Comparison of ENCODE assay signal across 9 mouse cellular contexts in genomic region chr14:122222934-122223374, GRCm38 (mm10). TPM values are rescaled to one million over a fixed set of nuclear protein-coding genes. Genes with fewer than 3 reads are reported as not detected.
DNase-seq lines count a peak whose midpoint lies in the region; ATAC-seq and TF ChIP-seq lines count a peak whose summit lies in the region.
"Had no signal": no experiment of that assay in that cellular context is flagged by ENCODE, and none has a peak within 500 bp of the region (broad histone marks: within the 10 kb centered on the region; RNA-seq: fewer than 3 reads in every experiment).

No protein-coding gene starts in this region.

- no peak overlapping the region for H3K4me3 ChIP-seq in kidney, embryonic 16.5 days (ENCODE audit: low read length)
- H3K4me3 ChIP-seq in kidney, adult 2 months (ENCODE audit: insufficient read depth, low read depth, low read length): no peak overlapping the region
- no peak overlapping the region for H3K4me3 ChIP-seq in liver, postnatal 0 days (ENCODE audit: low read depth, low read length)

- H3K36me3 ChIP-seq in kidney, embryonic 16.5 days (ENCODE audit: insufficient read depth, low read length): no peaks in the 10 kb centered on the region
- H3K36me3 ChIP-seq in kidney, adult 2 months (ENCODE audit: control insufficient read depth, insufficient read depth, low read length): no peaks in the 10 kb centered on the region
- H3K36me3 ChIP-seq in liver, postnatal 0 days (replicated peaks; ENCODE audit: insufficient read depth, low read length): no peaks in the 10 kb centered on the region
- H3K36me3 ChIP-seq: heart, embryonic 15.5 days had no signal

- H3K27me3 ChIP-seq in kidney, embryonic 16.5 days (ENCODE audit: insufficient read depth, low read length): peaks cover 40% of the 10 kb centered on the region
- H3K27me3 ChIP-seq in kidney, adult 2 months (replicated peaks; ENCODE audit: control insufficient read depth, insufficient read depth, low read length): no peaks in the 10 kb centered on the region
- no peaks in the 10 kb centered on the region for H3K27me3 ChIP-seq in liver, postnatal 0 days (ENCODE audit: insufficient read depth, low read length)

- H3K4me1 ChIP-seq in kidney, embryonic 16.5 days (ENCODE audit: insufficient read depth, low read length): no peaks in the 10 kb centered on the region
- no peaks in the 10 kb centered on the region for H3K4me1 ChIP-seq in kidney, adult 2 months (ENCODE audit: control insufficient read depth, insufficient read depth, low read length)
- H3K4me1 ChIP-seq in liver, postnatal 0 days (ENCODE audit: insufficient read depth): peaks cover 4% of the 10 kb centered on the region; the same call in 1 of the 2 replicates

- no peak overlapping the region for H3K4me2 ChIP-seq in kidney, embryonic 16.5 days (replicated peaks; ENCODE audit: low read depth, low read length)
- H3K4me2 ChIP-seq in liver, postnatal 0 days (ENCODE audit: low read depth, low read length): 0 out of 2 replicates have a peak overlapping the region, but pooled peaks have one; percentile 27

- H3K27ac ChIP-seq in kidney, embryonic 16.5 days (ENCODE audit: low read length): no peak overlapping the region
- no peak overlapping the region for H3K27ac ChIP-seq in kidney, adult 2 months (ENCODE audit: insufficient read depth, low read depth, low read length)
- H3K27ac ChIP-seq in liver, postnatal 0 days (ENCODE audit: low read depth): no peak overlapping the region
- H3K27ac ChIP-seq: heart, embryonic 15.5 days; macrophage had no signal

- no peak for TF ChIP-seq CTCF in kidney, adult 2 months (conservative IDR thresholded peaks at IDR 0.05; ENCODE audit: insufficient read depth, insufficient read length, low read depth, low read length)
- TF ChIP-seq CTCF in liver, postnatal 0 days (IDR thresholded peaks at IDR 0.05; ENCODE audit: low read depth): no peak

- H3K9me3 ChIP-seq in kidney, embryonic 16.5 days (ENCODE audit: low read length): no peaks in the 10 kb centered on the region
- H3K9me3 ChIP-seq in liver, postnatal 0 days (ENCODE audit: low read length): no peaks in the 10 kb centered on the region
- H3K9me3 ChIP-seq: heart, embryonic 15.5 days had no signal

- DNase-seq in kidney, adult 2 months: no peak
- peak; percentile 80 for DNase-seq in MEL-GATA-1-ER (ENCODE audit: extremely low read depth, low read depth)
- no peak for DNase-seq in liver, postnatal 0 days
- no peak for DNase-seq in thymus, postnatal 36 days
- DNase-seq in adrenal gland, adult 8-10 months: no peak

- 63% methylated on average over 10 of the region's 10 CpGs for WGBS in kidney, embryonic 16.5 days
- WGBS in kidney, adult 2 months: 76% methylated on average over 10 of the region's 10 CpGs
- 62% methylated on average over 10 of the region's 10 CpGs for WGBS in liver, postnatal 0 days (ENCODE audit: insufficient replicate concordance)

- TF ChIP-seq POLR2A in kidney, adult 2 months (IDR thresholded peaks at IDR 0.05; ENCODE audit: low read depth, low read length): no peak

- no peak overlapping the region for H3K9ac ChIP-seq in kidney, embryonic 16.5 days (replicated peaks; ENCODE audit: low read length)
- no peak overlapping the region for H3K9ac ChIP-seq in liver, postnatal 0 days (replicated peaks)
- H3K9ac ChIP-seq: heart, embryonic 15.5 days had no signal

- peak; percentile 29; the same call in 1 of the 2 replicates for ATAC-seq in kidney, embryonic 16.5 days (ENCODE audit: low FRiP score, low TSS enrichment)
- 0 out of 2 replicates have a peak, but pooled peaks have one; percentile 8 for ATAC-seq in granulocyte monocyte progenitor cell, adult 5-6 weeks (replicated peaks; ENCODE audit: poor library complexity, severe bottlenecking)
- ATAC-seq in liver, postnatal 0 days: peak; percentile 50

- no peak for TF ChIP-seq EP300 in liver, postnatal 0 days (IDR thresholded peaks at IDR 0.05; ENCODE audit: low read depth)

RNA-seq across cellular contexts. Expression of gene Clybl, which starts 41.5 kb away (rescaled TPM):
- polyA plus RNA-seq in kidney, embryonic 16.5 days (2015; fragmentation: Nextera tagmentation; extraction: Ambion mirVana): 31.3 and 35.6 TPM in 2 replicates
- polyA plus RNA-seq in kidney, adult 2 months (2012; rRNA removed): 62.1 and 66.7 TPM in 2 replicates
- total RNA-seq in granulocyte monocyte progenitor cell, adult 5-6 weeks (2014; fragmentation: Nextera tagmentation): 20.6 and 24.2 TPM in 2 replicates
- 5.0 and 9.7 TPM in 2 replicates for total RNA-seq in granulocyte monocyte progenitor cell, adult 5-6 weeks (2017)
- polyA plus RNA-seq in liver, postnatal 0 days (2015; fragmentation: Nextera tagmentation; extraction: Ambion mirVana): 36.0 and 37.8 TPM in 2 replicates
- total RNA-seq in adrenal gland, adult 8-10 months (2022): 10 to 100 TPM; 49.7 to 81.2 (median 66.3) TPM
